Mouse (Mus musculus): Measurements from ENCODE around the gene 2810408A11Rik.
A peak's percentile ranks its signal among the peaks of the same experiment; 100 is the strongest.

The 2810408A11Rik gene

GRCm38 (mm10) chr11:69911701-69912100 lies 10.9 kb upstream of the 2810408A11Rik start:
- DNase-seq: no peak

- DNase-seq: no peak
Observed at GRCm38 (mm10) chr11:69910781-69911560, 10.2 kb upstream of the 2810408A11Rik start.

GRCm38 (mm10) chr11:69910177-69910576 lies 9.4 kb upstream of the 2810408A11Rik start:
- no peak for DNase-seq

GRCm38 (mm10) chr11:69909174-69909573 lies 8.4 kb upstream of the 2810408A11Rik start:
- no peak for DNase-seq

DNA sequence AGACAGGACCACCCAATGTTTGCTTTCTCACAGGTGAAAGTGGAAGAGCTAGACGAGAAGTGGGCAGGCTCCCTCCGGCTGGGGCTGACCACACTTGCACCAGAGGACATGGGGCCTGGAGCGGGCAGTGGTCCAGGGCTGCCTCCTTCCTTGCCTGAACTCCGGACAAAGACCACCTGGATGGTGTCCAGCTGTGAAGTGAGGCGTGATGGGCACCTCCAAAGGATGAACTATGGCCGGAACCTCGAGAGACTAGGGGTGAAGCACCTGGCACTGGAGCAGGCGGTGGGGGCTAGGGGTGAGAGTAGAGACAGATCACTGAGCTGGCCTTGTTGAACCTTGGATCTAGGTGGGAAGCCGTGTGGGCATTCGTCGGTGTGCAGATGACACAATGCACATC lies 7.9 kb upstream of the 2810408A11Rik start:
- no peak for DNase-seq

GRCm38 (mm10) chr11:69904311-69904710 lies 3.5 kb upstream of the 2810408A11Rik start:
- DNase-seq: no peak

DNA sequence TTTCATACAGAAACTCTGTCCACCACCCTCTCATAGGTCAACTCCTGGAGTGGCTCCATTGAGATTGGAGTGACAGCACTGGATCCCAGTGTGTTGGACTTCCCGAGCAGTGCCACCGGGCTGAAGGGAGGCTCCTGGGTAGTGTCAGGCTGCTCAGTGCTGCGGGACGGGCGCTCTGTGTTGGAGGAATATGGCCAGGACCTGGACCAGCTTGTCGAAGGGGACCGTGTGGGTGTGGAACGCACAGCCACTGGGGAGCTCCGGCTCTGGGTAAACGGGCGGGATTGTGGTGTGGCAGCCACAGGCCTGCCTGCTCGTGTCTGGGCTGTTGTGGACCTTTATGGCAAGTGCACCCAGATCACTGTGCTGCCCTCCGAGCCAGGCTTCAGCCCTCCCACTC lies 2.2 kb upstream of the 2810408A11Rik start:
- no peak for DNase-seq

- no peak for DNase-seq
Observed at GRCm38 (mm10) chr11:69901993-69902392, 1.2 kb upstream of the 2810408A11Rik start.

DNA sequence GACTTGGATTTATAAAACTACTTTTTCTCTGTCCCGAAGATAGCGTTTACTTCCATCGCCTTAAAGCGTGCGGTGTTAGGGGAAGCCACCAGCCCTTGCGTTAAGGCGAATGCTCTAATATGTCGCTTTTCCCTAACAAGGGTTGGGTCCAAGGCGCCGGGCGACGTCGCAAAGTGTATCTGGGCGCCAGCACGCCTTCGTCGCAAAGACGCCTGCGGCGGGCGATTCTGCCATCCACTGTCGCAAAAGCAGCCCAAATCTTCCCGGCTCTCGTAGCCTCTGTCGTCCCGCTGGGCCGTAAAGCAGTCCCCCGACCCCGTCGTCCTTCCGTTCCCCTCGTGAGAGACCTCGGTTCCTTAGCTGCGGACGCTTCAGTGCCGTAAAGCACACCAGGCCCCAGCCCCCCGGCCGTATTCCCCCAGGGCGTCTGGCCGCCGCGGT lies 639 bp upstream of the 2810408A11Rik start:
- DNase-seq: peak; percentile 96

DNA sequence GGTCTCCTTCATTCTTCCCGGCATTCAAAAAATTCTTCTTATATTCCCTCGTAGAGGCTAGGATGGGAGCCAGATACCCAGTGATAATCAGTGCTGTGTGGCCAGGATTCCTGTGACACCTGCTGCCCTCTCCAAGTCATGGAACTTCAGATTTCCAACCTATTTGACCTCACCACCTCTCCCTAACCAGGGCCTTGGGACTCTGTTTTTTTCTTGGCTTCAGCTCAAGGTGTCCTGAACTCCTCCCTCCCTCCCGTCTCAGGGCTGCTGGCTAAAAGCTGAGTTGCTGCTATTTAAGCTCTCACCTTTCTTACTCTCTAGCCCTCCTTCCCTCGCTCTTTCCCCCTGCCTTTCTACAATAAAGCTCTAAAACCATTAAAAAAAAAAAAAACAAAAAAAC lies 917 bp downstream of the 2810408A11Rik start:
- peak; percentile 35 for DNase-seq

DNA sequence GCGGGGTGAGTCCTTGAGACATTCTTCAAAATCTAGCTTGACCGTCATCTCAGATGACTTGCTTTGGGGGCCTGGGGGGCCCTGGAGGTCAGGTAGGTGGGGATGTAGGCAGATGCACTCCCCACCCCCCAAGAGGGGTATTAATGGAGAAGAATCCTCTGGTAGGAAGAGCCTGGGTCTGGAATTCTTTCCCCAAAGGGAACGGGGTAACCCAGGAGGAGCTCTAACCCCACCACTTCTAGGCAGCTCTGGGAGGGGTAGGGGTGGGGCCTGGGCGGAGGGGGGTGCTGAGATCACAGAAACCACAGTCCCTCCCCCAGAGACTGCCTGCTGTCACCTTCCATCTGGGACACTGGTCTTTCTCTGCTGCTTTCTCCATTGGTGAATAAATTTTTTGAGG lies 5.5 kb downstream of the 2810408A11Rik start, which contains the start of gene Acap1:
Gene Acap1, minus strand, starts transcription at position 249 of the 400 bp plus-strand sequence.
- DNase-seq: peak; percentile 85

DNA sequence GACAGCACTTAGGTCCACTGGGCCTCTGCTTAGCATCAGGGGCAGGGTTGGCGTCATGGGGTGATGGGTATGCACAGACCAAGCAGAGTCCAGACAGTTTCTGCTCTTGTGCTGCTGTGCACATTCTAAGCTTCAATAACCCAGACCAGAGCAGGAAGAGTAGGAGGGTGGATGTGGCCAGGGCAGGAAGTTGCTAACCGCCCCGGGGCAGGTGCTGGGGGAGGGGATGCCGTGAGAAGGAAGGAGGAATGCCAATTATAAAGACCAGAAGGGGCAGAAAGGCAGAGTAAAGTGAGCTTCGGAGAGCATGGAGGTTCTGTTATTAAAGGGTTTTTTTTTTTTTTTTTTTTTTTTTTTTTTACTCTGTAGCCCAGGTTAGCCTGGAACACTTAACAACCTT lies 6.1 kb downstream of the 2810408A11Rik start:
- DNase-seq: peak; percentile 93

GRCm38 (mm10) chr11:69891482-69891881 lies 9.3 kb downstream of the 2810408A11Rik start:
- no peak for DNase-seq

- DNase-seq: no peak
Observed at GRCm38 (mm10) chr11:69886907-69887635, 13.7 kb downstream of the 2810408A11Rik start.

DNA sequence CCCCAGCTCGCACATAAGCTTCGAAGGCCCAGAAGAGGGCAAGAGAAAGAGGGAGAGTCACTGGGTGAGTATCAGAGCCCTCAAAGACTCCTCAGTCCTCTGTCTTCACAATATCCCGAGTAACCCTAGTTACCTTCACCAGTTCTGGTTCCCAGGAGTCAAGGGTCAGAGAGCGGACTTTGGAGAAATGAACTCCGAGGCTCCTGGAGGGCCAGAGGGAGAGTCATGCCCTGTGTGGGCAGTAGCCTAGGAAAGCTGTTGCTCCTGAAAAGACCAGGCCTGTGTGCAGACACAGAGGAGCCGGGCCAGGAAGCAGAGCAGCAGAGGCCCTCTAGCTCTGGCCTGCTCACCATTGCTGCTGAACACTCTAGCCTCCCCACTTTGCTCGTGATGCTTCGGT lies 16.1 kb downstream of the 2810408A11Rik start:
- DNase-seq: no peak

GRCm38 (mm10) chr11:69884240-69884639 lies 16.5 kb downstream of the 2810408A11Rik start:
- DNase-seq: no peak

- DNase-seq: no peak
Observed at GRCm38 (mm10) chr11:69883527-69884151, 17.1 kb downstream of the 2810408A11Rik start.

GRCm38 (mm10) chr11:69883066-69883465 lies 17.7 kb downstream of the 2810408A11Rik start:
- DNase-seq: peak; percentile 80

DNA sequence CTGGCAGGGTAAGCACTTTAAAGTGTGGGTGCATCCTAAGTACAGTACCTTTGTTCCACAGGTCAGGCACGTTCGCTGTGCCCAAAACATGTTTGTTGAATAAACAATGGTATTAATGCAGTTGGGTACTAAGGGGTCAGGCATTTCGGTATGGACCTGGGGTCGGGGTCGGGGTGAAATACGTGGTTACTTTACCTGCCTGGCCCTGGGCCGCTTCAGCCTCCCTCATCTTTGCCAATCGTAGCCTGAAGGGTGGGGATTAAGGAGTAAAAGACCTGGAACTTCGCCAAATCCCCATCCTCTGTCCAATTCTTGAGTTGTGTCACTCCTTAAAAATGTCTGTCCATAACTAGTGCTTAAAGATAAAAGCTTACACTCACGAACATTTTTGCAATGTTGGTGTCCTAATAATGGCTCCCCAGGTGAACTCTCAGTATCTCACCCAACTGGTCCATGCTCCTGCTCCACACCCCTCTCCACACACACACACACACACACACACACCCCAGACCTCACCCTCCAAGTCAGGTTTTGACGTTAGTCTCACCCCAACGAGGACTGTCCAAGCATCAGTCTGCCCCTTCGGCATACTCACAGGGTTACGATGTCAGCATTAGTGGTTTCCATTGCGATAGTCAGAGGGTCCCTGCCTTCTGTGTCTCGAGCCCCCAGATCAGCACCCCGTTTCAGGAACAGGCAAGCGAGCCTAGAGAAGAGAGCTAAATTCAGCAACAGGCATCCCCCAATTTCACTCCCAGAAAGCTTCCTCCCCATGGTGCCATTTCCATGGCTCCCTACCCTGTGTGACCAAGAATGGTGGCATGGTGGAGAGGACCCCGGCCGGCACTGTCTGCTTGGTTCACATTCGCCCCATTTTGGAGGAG lies 18.8 kb downstream of the 2810408A11Rik start:
- no peak for DNase-seq

DNA sequence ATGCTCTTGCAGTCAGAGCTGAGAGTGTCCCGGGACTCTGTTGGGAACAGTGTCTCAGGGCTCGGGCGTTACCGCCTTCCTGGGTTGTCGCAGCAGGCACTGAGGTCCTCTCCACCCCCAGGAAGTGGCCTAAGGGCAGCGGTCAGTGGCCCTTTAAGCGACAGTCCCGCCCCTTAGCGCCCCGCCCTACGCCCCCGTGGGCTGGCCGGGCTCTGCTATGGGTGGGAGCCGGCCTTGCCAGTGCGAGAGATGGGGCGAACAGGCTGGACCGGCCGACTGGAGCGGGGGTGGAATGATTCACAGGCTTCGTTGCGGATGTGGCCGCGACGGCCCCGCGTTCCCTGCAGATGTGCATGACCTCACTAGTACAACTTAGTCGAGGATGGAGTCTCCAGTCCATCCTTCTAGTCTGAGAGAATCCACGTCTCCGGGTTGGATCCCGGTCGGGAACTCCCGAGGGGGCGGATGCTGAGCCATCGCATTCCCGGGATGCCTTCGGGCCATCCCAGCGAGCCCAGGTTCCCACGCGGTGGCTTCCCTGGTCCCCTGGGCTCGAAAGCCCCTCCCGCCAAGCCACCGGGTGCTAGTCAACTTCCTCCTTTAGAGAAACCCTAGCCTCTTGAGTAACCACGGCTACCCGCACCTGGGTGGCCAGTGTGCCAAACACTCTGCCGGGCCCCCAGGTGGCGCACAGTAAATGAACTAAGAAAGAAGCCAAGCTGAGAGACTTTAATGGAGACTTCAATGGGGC lies 19.8 kb downstream of the 2810408A11Rik start, which contains the start of gene Kctd11:
Gene Kctd11, minus strand, starts transcription at position 554 of the 751 bp plus-strand sequence.
- DNase-seq: peak; percentile 81

DNA sequence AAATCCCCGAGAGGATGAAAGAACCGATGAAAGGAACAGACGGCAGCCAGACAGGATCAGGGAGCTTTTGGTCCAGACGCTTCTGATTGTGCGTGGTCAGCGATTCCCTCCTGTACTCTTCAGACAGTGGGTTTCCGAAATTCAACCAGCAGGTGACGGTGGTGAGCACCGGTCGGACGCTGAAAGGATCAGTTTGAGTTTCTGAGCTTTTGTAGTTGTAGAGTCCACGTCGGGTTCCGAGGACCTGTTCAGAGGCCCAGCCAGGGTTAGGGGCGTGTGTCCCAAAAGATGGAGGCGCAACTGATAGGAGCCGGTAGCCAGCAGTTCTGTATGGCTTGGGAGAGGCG lies 20.3 kb downstream of the 2810408A11Rik start:
- DNase-seq: peak; percentile 69

DNA sequence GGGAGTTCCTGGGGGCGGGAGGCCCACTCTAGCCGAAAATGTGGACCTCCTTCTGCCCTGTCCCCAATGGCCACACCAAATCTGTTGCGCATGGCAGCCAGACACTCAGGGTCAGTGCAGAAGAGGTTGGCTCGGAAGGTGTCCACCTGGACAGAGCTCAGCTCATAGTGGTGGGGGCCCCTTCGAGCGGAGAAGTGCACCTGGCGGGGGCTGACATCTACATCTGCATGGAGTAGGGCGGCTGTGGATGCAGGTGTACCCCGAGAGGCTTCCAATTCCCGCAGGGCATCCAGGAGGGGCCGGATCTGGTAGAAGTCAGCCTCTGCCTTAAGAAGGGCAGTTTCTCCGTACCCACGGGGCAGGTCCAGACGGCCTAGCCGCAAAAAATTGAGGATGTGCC lies 21.1 kb downstream of the 2810408A11Rik start:
- DNase-seq: no peak

Measured in thymus, postnatal 14 days (tissue).